Mouse (Mus musculus): ENCODE results near the gene Oxnad1. TPM values are rescaled to one million over a fixed set of nuclear protein-coding genes. Genes with fewer than 3 reads are reported as not detected.

Oxnad1 gene
- polyA plus RNA-seq, 1 experiment from 2014 or later = 18.3 TPM

Other genes with a start within 250 kb of the Oxnad1 start
- not detected in 2 replicates for gene Galnt15, start 56.4 kb upstream of the Oxnad1 start, polyA plus RNA-seq (2014; fragmentation: Nextera tagmentation; extraction: Ambion mirVana)
- gene Dph3, start 355 bp downstream of the Oxnad1 start, polyA plus RNA-seq (2014; fragmentation: Nextera tagmentation; extraction: Ambion mirVana) = 86.8 and 86.9 TPM in 2 replicates
- not detected in 2 replicates for gene Msmb, start 56.6 kb downstream of the Oxnad1 start, polyA plus RNA-seq (2014; fragmentation: Nextera tagmentation; extraction: Ambion mirVana)
- 82.5 and 83.2 TPM in 2 replicates for gene Ncoa4, start 74.5 kb downstream of the Oxnad1 start, polyA plus RNA-seq (2014; fragmentation: Nextera tagmentation; extraction: Ambion mirVana)
- 310 and 333 TPM in 2 replicates for gene Timm23, start 116.5 kb downstream of the Oxnad1 start, polyA plus RNA-seq (2014; fragmentation: Nextera tagmentation; extraction: Ambion mirVana)
- gene Parg, start 116.6 kb downstream of the Oxnad1 start, polyA plus RNA-seq (2014; fragmentation: Nextera tagmentation; extraction: Ambion mirVana) = 62.4 and 76.0 TPM in 2 replicates
- gene Ogdhl, start 236.6 kb downstream of the Oxnad1 start, polyA plus RNA-seq (2014; fragmentation: Nextera tagmentation; extraction: Ambion mirVana) = 17.6 and 18.8 TPM in 2 replicates